Mouse (Mus musculus): Measurements from ENCODE around the gene Serpina12.

DNA sequence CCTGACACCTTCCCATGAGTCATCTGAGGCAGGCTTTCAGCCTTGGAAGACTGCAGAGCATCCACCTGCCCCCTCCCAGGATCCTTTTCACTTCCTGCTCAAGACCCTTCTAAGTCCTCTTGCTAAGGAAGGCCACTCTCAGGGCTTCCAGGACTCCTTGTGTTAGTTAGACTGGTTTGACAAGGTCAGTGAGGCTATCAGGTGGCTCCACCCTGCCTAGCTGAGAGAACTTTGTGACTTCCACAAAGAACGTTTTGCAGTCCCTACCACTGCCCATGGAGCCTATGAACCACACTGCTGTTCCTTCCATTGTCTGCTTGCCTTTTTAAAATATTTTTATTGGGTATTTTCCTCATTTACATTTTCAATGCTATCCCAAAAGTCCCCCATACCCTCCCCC lies 27.5 kb upstream of the Serpina12 start:
- no peak for TF ChIP-seq CTCF (IDR thresholded peaks at IDR 0.05; ENCODE audit: borderline replicate concordance, extremely low read depth, insufficient read depth, insufficient read length)
- TF ChIP-seq POLR2A (IDR thresholded peaks at IDR 0.05; ENCODE audit: borderline replicate concordance, extremely low read depth, insufficient read depth, insufficient read length, poor library complexity, severe bottlenecking) = no peak

Data from brain, embryonic 14.5 days (tissue).